Mouse (Mus musculus) lung, postnatal 36 days (tissue): ENCODE results near the gene Mapk7.
A peak's percentile ranks its signal among the peaks of the same experiment; 100 is the strongest.

ENCODE experiments used
- DNase-seq: peaks from one replicate; pipeline ENCODE4 v3.0.0; 2022; ENCODE audit warnings: mixed read lengths

Gene Mapk7

GRCm38 (mm10) chr11:61449499-61450292 lies 44.5 kb downstream of the Mapk7 start:
- DNase-seq = no peak

DNA sequence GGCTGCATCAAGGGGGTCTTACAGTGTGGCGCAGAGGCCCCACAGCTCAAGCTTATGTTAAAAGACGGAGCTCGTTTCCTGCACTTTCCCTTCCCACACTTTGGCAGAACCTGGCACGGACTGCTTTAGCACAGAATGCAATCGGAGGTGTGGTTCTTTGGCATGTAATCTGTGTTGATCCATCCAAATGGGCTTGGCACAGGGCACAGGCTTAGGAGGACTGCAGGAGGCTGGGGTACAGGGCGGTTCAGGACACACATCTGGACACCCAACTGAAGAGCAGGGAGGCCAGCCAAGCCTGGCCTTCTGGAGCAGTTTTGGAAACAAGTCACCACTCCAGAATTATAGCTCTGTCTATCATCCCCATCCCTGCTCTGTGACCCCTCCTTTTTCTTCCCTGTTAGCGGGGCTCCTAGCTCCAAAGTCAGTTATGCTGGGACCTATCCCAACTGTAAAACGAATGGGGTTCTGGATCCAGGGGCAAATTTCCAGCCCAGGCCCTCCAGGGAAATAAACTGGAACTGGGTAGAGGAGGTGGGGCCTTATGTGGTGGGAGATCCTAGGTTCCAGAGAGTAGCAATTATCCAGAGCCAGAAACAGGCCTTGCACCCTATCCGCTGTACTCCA lies 45.5 kb downstream of the Mapk7 start:
- peak; percentile 53 for DNase-seq

DNA sequence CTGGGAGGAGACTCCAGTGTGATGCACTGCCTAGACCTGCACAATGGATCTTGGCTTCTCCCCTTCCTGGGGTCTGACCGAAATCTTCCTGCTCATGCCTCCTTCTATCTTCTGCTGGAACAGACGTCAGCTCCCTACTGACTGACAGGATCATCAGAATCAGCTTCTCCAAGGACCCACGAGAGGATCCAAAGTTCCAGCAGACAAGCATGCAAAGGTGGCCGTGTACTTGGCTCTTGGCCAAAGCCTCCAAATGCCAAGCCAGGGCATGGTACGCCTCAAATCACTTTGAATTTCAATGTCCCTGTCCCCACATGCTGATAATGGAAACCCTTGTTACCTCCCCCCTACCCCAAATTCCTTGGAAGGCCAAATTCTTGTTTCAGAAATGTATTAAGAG lies 46.2 kb downstream of the Mapk7 start:
- no peak for DNase-seq

GRCm38 (mm10) chr11:61447296-61447695 lies 46.9 kb downstream of the Mapk7 start:
- no peak for DNase-seq

GRCm38 (mm10) chr11:61443807-61444206 lies 50.4 kb downstream of the Mapk7 start:
- DNase-seq = no peak

DNA sequence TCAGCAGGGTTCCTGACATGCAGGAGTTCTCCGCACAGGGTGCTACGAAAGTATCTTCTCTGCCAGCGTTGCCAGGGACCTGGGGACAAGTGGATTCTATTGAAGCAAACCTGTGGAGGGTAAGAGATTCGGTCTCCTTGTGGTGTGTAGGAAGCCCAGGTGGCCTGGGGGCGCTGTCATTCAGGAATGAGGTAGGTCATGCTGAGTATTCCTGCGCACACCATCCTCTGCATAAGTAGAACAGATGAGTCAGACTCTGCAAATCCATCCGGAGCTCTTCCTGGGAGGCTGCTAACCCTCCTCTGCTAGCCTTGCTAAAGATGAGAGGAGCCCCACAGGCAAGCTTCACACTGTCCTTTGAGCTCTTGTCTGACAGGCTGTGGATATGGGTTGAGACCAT lies 52.5 kb downstream of the Mapk7 start:
- no peak for DNase-seq

- no peak for DNase-seq
Observed at GRCm38 (mm10) chr11:61440416-61440815, 53.8 kb downstream of the Mapk7 start.

DNA sequence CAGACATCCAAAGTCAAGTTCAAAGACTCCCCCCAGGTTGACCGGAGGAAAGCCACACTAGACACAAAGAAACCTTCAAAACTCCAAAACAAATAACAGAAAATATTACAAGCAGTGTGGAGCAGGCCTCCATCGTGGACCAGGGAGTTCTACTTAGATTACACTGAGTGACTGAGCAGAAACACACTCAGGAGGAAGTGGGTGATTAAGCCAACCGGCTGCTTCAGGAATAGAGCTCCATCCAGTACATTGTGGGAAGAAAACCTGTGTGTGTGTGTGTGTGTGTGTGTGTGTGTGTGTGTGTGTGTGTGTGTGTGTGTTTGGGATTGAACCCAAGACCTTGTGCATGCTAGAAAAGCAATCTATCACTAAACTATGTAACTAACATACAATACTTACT lies 55.0 kb downstream of the Mapk7 start:
- DNase-seq = no peak
